Comparison of ENCODE assay signal across 21 mouse cellular contexts in genomic region chr17:50536409-50537194, GRCm38 (mm10).
"Had no signal": no experiment of that assay in that cellular context is flagged by ENCODE, and none has a peak within 500 bp of the region (broad histone marks: within the 10 kb centered on the region; RNA-seq: fewer than 3 reads in every experiment).

No protein-coding gene starts in this region.

- H3K4me3 ChIP-seq: heart, embryonic 10.5 days; heart, embryonic 12.5 days; hindbrain, embryonic 13.5 days; hindbrain, embryonic 15.5 days; intestine, embryonic 15.5 days; layer of hippocampus, adult 2 months; left cerebral cortex, adult 2 months; limb, embryonic 10.5 days; limb, embryonic 12.5 days; liver, embryonic 13.5 days had no signal

- H3K36me3 ChIP-seq: heart, embryonic 10.5 days; heart, embryonic 12.5 days; hindbrain, embryonic 13.5 days; hindbrain, embryonic 15.5 days; intestine, embryonic 15.5 days; limb, embryonic 10.5 days; limb, embryonic 12.5 days; liver, embryonic 13.5 days had no signal

- ATAC-seq: intestine, embryonic 15.5 days; intestine, postnatal 0 days had no signal

- H3K27me3 ChIP-seq: heart, embryonic 12.5 days; hindbrain, embryonic 13.5 days; hindbrain, embryonic 15.5 days; intestine, embryonic 15.5 days; limb, embryonic 12.5 days; liver, embryonic 13.5 days had no signal

- H3K9ac ChIP-seq: heart, embryonic 12.5 days; hindbrain, embryonic 13.5 days; hindbrain, embryonic 15.5 days; intestine, embryonic 15.5 days; limb, embryonic 12.5 days; liver, embryonic 13.5 days had no signal

- H3K4me1 ChIP-seq: heart, embryonic 10.5 days; heart, embryonic 12.5 days; hindbrain, embryonic 13.5 days; hindbrain, embryonic 15.5 days; intestine, embryonic 15.5 days; limb, embryonic 10.5 days; limb, embryonic 12.5 days; liver, embryonic 13.5 days had no signal

- H3K27ac ChIP-seq: heart, embryonic 10.5 days; hindbrain, embryonic 13.5 days; hindbrain, embryonic 15.5 days; intestine, embryonic 15.5 days; layer of hippocampus, adult 2 months; left cerebral cortex, adult 2 months; limb, embryonic 10.5 days; limb, embryonic 12.5 days; liver, embryonic 13.5 days had no signal

- H3K9me3 ChIP-seq: heart, embryonic 10.5 days; hindbrain, embryonic 13.5 days; hindbrain, embryonic 15.5 days; intestine, embryonic 15.5 days; limb, embryonic 10.5 days; limb, embryonic 12.5 days; liver, embryonic 13.5 days had no signal

- DNase-seq: gastrocnemius, postnatal 14 days; gastrocnemius, postnatal 36 days; heart, adult 18-20 months; heart, postnatal 14 days; heart, postnatal 36 days; kidney, adult 18-20 months; kidney, adult 8-10 months; kidney, postnatal 10 days; kidney, postnatal 4 days; liver; liver, embryonic 13.5 days had no signal
